8 mouse cellular contexts compared by ENCODE assay signal in the genomic region with DNA sequence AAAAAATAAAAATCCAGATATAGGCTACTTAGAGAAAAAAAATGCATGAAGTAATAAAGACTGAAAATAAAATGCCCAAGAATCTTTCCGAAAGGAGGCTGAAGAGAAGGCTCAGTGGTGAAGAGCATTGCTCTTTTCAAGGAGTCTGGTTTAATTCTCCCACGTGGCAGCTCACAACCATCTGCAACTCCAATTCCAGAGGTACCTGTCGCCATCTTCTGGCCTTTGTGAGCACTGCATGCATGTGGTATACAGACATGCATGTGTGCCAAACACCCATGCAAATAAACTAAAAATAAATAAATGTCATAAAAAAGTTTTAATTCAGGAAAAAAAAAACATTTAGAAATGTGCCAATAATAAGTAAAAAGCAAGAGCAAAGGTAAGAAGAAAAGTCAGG.
DNase-seq lines count a peak whose midpoint lies in the region; ATAC-seq and TF ChIP-seq lines count a peak whose summit lies in the region.

No protein-coding gene starts in this region.

- no peaks in the 10 kb centered on the region for H3K9me3 ChIP-seq in forebrain, embryonic 10.5 days
- H3K9me3 ChIP-seq in forebrain, embryonic 15.5 days: no peaks in the 10 kb centered on the region
- H3K9me3 ChIP-seq in neural tube, embryonic 11.5 days (ENCODE audit: control insufficient read depth, low read length): no peaks in the 10 kb centered on the region

- peaks cover 65% of the 10 kb centered on the region for H3K27me3 ChIP-seq in forebrain, embryonic 10.5 days (ENCODE audit: poor library complexity, severe bottlenecking)
- H3K27me3 ChIP-seq in forebrain, embryonic 15.5 days: no peaks in the 10 kb centered on the region
- no peaks in the 10 kb centered on the region for H3K27me3 ChIP-seq in testis, adult 2 months (ENCODE audit: control insufficient read depth, insufficient read depth, low read length)
- H3K27me3 ChIP-seq in neural tube, embryonic 11.5 days (ENCODE audit: control insufficient read depth, insufficient read depth, low read length): 0 out of 2 replicates have a peak, but pooled peaks cover 3% of the 10 kb centered on the region

- peak; percentile 16; the same call in 1 of the 2 replicates for TF ChIP-seq CTCF in testis, adult 2 months (IDR thresholded peaks at IDR 0.05; ENCODE audit: control insufficient read depth, insufficient read depth, insufficient replicate concordance, low read depth, low read length)

- 43% methylated on average over 3 of the region's 3 CpGs for WGBS in forebrain, embryonic 10.5 days
- WGBS in forebrain, embryonic 15.5 days: 37% methylated on average over 3 of the region's 3 CpGs
- 43% methylated on average over 3 of the region's 3 CpGs for WGBS in neural tube, embryonic 11.5 days

- TF ChIP-seq POLR2A in testis, adult 2 months (IDR thresholded peaks at IDR 0.05; ENCODE audit: control insufficient read depth, low read depth, low read length): no peak

- no peak overlapping the region for H3K9ac ChIP-seq in forebrain, embryonic 15.5 days (replicated peaks)
- H3K9ac ChIP-seq in neural tube, embryonic 11.5 days (ENCODE audit: low read length): no peak overlapping the region

- ATAC-seq in forebrain, embryonic 15.5 days (replicated peaks): no peak
- peak; percentile 88 for ATAC-seq in granulocyte monocyte progenitor cell, adult 5-6 weeks (replicated peaks; ENCODE audit: poor library complexity, severe bottlenecking)
- no peak for ATAC-seq in neural tube, embryonic 11.5 days (ENCODE audit: insufficient read depth, low FRiP score, low TSS enrichment)

- no peak overlapping the region for H3K27ac ChIP-seq in forebrain, embryonic 10.5 days
- no peak overlapping the region for H3K27ac ChIP-seq in forebrain, embryonic 15.5 days (replicated peaks)
- H3K27ac ChIP-seq in testis, adult 2 months (ENCODE audit: control insufficient read depth, insufficient read depth, low read depth, low read length): no peak overlapping the region
- H3K27ac ChIP-seq in neural tube, embryonic 11.5 days (ENCODE audit: low read depth, low read length): no peak overlapping the region

- peak; percentile 21 for DNase-seq in forebrain, embryonic 10.5 days (ENCODE audit: extremely low spot score, low spot score)
- DNase-seq in testis, postnatal 14 days (ENCODE audit: low spot score): no peak
- peak; percentile 57 for DNase-seq in neural tube, embryonic 11.5 days (ENCODE audit: low spot score)
- no peak for DNase-seq in right cerebral cortex, postnatal 4 days
- no peak for DNase-seq in urinary bladder, postnatal 4 days (ENCODE audit: low spot score in 2 of 2)

- no peaks in the 10 kb centered on the region for H3K36me3 ChIP-seq in forebrain, embryonic 10.5 days (replicated peaks)
- H3K36me3 ChIP-seq in forebrain, embryonic 15.5 days: no peaks in the 10 kb centered on the region
- no peaks in the 10 kb centered on the region for H3K36me3 ChIP-seq in testis, adult 2 months (ENCODE audit: control insufficient read depth, insufficient read depth, low read length)
- H3K36me3 ChIP-seq in neural tube, embryonic 11.5 days (ENCODE audit: control insufficient read depth, insufficient read depth, low read length): no peaks in the 10 kb centered on the region

- H3K4me2 ChIP-seq in forebrain, embryonic 15.5 days (replicated peaks): no peak overlapping the region
- no peak overlapping the region for H3K4me2 ChIP-seq in neural tube, embryonic 11.5 days (ENCODE audit: low read depth)

- no peak overlapping the region for H3K4me3 ChIP-seq in forebrain, embryonic 10.5 days
- no peak overlapping the region for H3K4me3 ChIP-seq in forebrain, embryonic 15.5 days
- H3K4me3 ChIP-seq in testis, adult 2 months (ENCODE audit: control insufficient read depth, low read depth, low read length): no peak overlapping the region
- no peak overlapping the region for H3K4me3 ChIP-seq in neural tube, embryonic 11.5 days (ENCODE audit: low read depth, low read length)

- peaks cover 9% of the 10 kb centered on the region; the same call in 1 of the 2 replicates for H3K4me1 ChIP-seq in forebrain, embryonic 10.5 days
- H3K4me1 ChIP-seq in forebrain, embryonic 15.5 days: no peaks in the 10 kb centered on the region
- H3K4me1 ChIP-seq in testis, adult 2 months (ENCODE audit: control insufficient read depth, insufficient read depth, low read length): no peaks in the 10 kb centered on the region
- H3K4me1 ChIP-seq in neural tube, embryonic 11.5 days (ENCODE audit: control insufficient read depth, insufficient read depth, low read length): no peaks in the 10 kb centered on the region

Comparison
In these comparisons a context has a peak if more than half of its experiments do, and no peak if none do; other contexts are left out.
1. DNase-seq: peak in forebrain, embryonic 10.5 days (single experiment) and neural tube, embryonic 11.5 days (single experiment); none in testis, postnatal 14 days (single experiment), right cerebral cortex, postnatal 4 days (single experiment) and urinary bladder, postnatal 4 days (0 of 2).